Mouse (Mus musculus) right cerebral cortex, postnatal 36 days (tissue): ENCODE data around the gene Tapt1.

ENCODE experiments used
- DNase-seq, 2 experiments: peaks; one replicate each; pipeline ENCODE4 v3.0.0; 2022; ENCODE audit warnings: low spot score in 2 of 2, mixed read lengths in 1 of 2

Gene Tapt1

DNA sequence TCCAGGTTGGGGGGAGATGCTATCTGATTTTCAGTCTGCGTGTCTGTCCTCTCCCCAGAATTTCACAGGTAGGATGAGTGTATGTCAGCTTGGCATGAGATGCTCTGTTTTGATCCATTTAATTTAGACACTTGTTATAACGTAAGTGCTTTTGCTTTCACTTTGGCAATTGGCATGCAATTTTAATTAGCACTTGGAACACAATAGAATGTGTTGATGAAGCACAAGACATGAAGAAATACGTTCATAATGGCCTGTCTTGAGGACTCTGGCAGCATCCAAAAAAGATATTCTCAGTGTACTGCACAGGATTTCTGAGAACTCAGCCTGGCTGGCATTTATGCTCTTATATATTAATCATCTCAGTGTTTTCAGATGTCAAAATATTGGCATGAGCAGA is 7.5 kb upstream of the Tapt1 start:
- DNase-seq: no peak

DNA sequence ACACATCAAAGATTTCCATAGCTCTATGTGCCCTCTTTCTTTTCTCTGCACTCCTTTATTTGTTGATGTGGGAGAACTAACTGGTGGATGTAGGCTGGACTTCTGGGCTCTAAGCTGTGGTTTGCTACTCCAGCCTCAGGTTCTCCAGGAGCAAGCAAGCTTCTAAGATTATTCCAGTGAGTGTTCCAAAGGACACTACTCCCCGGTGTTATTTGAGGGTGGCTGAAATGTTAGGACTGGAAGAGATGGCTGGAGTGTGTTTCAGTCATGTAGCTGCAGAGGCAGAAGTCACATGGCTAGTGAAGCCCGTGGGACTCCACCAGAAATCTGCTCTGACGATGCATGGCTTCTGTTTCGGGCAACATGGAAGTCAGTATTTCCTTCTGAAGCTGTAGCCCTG is 2.3 kb upstream of the Tapt1 start:
- no peak for DNase-seq

DNA sequence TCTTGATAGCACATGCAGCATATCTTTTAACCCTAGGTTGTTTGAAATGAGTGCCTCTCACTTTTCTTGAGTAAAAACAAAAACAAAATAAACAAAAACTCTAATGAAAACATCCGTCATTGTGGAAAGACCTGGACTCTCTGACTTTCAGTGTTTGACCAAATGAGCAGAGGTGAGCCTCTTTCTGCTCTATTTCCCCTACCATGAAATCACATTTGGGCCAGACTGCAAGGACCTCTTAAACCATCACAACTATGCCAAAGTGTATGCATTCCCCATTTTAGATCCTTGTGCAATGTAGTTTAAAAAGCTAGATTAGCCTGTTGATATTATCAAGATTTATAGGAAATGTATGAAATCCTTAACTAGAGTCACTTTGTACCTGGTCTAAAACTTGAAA is 1.9 kb upstream of the Tapt1 start:
- DNase-seq: no peak

DNA sequence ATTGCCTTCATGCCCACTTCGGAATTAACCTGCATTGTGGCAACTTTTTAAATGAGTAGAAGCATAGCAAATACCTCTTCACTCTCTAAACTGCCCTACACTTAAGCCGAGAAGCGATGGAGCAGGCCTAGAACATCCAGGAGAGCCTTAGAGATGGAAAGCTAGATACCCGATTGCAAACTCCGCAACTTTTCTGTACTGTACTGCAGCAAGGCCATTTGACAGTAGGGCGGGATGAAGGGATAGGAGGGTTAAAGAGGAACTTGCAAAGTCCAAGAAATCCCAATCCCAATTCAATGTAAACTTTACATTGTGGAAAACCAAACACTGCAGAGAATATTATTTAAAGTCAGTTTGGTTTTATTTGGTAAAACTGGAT is 1.0 kb upstream of the Tapt1 start:
- no peak for DNase-seq

DNA sequence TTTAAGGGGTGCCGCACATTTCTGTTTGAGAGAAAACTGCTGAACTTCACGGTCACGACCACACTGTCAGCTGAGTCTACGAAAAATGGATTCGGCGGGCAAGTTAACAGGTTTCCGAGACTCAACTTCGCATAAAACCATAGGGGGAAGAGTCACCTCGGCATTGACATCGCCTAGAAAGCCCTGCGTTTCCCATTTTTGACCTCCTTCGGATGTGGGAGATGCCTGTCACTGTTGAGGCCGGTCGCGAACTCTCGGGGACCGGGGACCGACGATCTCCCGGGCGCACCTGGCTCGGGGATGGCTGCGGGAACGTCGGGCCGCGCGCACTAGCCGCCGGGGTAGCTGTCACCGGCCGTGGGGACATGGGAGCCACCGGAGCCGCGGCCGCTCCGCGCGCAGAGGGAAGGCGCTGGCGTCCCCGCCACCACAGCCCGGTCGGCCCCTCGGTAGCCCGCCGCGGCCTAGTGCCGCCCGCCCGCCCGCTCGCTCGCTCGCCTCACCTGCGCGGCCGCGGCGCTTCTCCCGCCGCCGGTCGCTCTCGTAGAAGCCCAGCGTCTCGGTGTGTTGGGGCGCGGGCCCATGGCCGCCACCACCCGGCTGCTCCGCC is 410 bp downstream of the Tapt1 start:
- DNase-seq: peak; percentile 9 to 15

DNA sequence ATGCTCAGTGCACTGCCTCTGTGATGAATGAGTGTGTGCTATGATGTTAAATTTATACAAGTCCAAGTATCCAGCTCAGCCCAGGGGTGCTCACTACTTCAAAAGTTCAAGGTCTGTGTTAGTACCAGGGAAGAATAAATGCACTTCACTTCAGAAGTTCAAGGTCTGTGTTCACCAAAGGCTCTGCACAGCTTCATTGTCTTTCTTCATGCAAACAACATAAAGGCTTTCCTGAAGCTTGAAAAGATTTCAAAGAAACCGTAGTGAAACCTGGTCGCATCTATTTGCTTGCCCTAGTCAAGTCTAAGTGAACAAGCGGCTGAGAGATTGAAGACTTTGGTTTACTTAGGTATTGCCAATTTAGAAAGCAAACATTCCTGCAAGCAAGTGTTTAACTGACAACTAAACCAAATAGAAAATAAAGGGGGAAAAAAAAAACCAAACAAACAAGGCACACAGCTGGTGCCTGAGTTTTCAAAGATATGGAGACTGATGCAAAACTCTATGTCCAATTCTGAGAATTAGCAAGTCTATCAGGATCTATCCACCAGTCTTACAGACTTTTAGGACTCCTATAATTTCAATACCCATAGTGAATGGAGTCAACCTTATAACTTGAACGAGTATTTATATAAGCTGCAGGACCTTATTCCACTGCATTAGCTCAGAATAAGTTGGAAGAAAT is 1.4 kb downstream of the Tapt1 start:
- no peak for DNase-seq

DNA sequence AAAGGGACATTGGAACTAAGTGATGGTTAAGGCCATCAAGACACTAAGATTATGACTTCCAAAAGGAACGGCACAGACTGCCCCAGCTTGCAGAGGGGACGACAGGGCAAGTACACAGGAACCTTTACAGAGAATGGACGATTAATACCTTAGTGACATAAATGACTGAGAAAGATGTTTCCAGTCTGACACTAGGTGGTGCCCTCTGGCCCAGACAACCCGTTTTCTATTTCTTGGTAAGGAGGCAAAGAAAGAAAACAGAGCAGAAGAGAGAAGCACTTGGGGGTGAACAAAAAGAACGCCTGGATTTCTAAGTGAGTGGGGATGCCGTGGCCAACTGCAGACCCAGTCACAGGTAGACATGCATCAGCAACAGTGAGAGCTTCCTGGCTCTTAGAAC is 2.2 kb downstream of the Tapt1 start:
- no peak for DNase-seq

DNA sequence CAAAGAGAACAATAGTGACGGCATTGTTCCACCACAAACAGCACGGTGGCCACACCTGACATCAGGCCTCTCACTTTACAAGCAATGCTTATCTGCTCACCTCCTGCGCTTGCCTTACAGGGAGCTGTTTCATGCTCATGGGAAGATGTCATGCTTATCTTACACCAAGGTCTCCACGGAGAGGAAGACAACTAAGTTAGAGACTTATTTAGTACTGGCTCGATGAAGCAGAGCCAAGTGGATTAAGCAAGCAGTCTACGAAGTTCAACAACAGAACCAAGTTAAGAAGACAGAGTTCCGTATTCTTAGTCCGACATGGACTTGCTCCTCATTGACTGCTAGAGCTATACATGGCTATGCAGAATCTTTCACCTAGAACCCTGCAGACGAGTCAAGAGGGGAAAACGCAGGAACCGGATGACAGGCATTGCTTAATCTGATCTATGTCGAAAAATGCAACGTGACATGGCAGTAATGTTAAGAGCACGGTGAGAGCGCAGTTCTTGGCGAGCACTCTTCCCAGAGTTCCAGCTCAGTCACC is 3.0 kb downstream of the Tapt1 start:
- no peak for DNase-seq

DNA sequence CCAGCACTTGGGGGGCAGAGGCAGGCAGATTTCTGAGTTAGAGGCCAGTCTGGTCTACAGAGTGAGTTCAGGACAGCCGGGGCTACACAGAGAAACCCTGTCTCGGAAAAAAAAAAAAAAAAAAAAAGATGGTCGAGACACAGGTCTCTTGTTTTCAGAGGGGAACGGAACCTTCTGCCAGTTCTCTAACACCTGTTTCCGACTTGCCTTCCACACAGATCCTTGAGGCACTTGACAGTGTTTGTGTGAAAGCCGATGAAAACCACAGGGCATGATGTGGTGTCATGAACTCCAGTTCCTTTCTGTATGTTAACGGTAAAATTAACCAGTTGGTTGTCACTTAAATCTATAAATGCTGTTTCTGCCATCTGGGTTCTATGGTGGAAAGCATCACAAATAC is 6.0 kb downstream of the Tapt1 start:
- no peak for DNase-seq

DNA sequence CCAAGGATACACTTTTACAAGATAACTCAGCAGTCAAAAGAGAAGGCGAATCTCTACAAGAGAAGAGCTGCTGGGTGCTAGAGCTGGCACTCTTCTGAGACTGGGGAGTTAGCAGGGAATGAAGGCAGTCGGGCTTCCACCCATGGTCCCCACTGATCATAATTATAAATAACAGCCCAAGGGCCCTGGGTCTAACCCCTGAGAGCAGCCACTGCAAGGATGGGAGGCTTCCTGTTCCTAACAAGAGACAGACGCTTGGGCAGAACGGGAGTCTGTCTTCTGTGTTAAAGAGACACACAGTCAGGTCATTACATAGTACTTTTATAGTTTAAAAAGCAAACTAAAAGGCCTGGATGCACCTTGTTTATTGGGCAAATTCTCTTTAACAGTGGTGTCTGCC is 6.6 kb downstream of the Tapt1 start:
- DNase-seq: no peak

DNA sequence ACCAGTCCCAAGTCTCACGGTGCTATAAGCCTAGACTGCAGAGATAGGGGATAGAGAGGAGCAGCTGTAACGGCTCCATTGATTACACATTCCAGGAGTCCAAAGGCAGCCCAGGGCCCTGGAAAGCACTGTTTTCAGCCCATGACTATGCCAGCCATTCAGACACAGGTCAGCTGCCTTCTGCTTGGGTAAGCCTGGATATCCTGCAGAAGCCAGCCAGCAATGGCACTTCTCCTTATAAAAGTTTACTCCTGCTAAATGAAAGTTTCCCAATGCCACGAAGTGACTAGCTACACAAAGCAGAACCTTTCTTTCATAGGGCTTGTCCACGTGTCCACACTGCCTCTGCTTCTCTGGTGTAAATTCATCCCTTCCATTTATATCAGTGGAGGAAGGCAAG is 7.9 kb downstream of the Tapt1 start:
- DNase-seq: no peak

DNA sequence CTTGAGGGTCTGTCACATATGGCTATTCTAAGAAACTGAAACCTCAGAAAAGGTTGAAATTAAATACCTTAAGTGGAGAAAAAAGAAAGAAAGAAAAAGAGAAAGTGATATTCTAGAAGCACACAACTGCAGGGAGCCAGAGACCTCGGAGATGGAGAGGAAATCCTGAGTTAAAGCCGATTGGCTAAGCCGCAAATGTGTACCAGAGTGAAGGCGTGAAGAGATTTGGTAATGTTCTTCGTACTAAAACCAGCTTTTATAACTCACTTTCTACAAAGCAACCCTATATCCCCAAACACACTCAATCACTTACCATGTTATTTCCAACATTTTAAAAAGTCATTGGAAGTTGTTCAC is 8.8 kb downstream of the Tapt1 start:
- DNase-seq: no peak

DNA sequence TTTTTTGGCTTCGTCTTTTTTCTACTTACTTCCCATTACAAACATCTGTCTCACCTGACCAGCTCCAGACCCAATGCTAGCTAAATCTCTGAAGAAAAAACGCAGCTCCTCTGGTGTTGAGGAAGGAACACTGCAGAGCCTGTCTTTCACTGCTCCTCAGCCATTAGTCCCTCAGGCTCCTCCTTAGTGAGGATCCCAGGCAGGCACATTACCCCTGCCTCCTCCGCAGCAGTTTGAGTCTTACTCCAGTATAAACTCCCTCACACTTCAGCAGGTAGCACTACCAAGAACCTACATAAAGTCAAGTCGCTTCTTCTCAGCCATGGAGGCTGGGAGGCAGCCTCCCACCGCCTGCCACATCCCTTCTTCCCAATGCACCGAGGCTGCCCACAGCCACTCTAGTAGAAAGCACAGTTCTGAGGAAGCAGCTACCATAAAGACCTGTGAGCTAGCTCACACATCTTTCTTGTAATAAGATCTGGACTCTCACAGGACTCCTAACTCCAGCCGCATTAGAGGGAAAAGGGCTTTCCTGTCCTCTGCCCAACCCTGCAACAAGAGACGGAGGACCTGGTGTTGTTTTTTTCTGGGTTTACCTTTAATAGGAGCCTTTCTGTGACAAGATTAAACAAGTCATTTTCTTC is 9.3 kb downstream of the Tapt1 start:
- DNase-seq: no peak

DNA sequence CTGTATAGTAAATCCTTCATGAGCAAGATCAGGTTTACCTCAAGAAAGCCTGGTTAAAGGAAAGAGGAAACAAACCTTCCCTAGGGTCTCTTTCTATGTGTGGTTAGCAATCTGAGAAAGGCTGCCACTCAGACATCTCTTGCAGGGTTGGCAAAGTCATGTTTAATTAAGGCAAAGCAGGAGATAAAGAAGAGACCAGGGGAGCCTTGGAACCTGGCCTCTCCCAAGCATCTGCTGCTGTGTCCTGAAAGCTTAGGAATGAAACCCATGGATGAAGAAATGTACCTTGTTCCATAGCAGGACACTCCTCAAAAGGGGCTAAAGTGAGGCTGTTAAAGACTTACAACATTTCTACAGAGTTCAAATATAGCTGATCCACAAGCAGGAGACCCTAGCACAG is 11.3 kb downstream of the Tapt1 start:
- DNase-seq: no peak

DNA sequence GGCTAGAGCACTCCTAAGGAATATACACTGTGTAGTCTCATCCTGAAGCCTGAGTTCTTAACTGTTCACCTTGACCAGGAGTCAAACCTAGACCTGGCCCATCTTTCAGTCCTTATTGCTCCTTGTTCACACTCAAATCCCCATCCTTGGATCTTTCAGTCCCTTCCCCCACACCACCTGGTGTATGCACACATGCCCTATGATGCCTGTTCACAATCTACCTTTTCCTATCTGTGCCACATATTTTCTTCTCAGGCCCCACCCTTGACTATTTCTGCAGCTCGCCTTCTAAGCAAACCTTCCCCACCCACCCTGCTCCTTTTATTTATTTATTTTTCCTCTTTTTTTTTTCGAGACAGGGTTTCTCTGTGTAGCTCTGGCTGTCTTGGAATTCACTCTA is 12.4 kb downstream of the Tapt1 start:
- no peak for DNase-seq

DNA sequence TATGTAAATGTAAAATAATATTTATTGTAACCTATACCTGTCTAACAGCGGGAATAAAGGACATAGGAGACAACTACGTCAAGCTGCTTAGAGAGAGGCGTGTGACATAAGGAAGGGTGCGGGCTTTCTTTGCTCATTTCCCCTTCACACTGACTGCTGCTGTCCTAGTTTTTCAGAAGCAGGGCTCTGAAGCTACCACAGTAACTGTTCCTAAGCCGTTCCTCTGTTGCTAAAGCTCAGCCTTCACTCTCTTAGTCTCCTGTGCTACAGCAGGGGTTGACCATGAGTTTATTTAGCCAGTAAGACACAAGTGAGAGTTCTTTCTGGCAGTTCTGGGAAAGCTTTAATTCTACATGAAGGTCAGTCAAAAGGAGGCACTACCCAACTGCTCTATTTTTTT is 13.0 kb downstream of the Tapt1 start:
- peak in 1 of 2 experiments; percentile 15 for DNase-seq

DNA sequence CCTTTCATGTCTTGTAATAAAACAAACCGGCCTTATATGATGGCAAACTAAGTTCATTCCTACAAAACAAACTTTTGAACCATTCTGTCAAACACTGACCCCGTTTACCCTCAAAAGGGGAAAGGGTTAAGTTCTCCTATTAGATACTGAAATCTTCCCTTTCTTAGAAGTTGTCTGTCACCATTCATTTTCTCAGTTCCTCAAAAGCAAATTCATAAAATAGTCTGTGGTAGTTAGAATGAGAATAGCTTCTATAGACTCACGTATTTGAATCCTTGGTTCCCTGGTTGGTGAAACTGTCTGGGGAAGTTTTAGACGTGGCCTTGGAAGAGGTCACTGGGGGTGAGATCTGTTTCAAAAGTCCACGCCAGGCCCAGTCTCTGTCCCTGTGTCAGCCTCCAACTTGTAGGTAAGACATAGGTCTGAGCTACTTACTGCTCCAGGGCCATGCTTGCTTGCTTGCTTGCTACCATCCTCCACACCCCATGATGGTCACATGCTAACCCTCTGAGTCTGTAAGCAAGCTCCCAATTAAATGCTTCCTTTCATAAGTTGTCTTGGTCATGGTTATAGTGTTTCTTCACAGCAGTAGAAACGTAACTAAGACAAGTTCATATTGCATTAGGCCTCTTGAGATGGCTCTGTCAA is 14.5 kb downstream of the Tapt1 start:
- no peak for DNase-seq

DNA sequence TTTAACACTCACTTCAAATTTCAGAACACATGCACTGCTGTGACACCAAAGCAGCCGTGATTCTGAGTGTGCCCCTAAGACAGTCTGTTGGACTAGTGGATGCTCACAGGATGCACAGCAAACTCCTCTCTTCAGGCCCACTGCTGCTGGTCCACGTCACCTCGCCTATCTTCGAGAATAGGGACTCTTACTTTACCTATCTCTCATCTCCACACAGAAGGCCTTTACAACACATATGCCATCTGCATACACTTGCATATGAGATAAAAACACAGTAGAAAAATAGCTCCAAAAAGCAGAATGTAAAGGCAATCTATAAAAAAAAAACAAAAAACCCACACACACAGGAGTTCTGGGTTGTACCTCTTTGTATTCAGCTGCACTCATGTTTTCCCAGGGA is 19.1 kb downstream of the Tapt1 start:
- no peak for DNase-seq

DNA sequence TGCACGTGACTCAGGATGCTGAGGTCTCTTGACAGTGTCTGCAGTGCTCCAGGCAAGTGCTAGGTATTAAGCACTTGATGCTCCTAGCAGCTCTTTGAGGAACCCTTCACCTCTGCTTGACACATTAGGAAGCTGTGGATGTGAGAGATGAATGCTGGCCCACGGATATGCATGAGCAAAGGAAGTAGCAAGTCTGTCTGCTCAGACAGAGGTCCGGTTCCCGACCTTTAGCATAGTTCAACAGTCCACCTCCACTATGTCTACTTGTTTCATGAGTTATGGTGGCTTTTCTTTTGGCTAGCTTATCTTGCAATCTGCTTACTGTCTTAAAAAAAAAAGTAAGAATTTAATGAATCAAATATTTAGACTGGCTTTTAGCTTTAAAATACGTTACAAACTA is 19.8 kb downstream of the Tapt1 start:
- DNase-seq: no peak

DNA sequence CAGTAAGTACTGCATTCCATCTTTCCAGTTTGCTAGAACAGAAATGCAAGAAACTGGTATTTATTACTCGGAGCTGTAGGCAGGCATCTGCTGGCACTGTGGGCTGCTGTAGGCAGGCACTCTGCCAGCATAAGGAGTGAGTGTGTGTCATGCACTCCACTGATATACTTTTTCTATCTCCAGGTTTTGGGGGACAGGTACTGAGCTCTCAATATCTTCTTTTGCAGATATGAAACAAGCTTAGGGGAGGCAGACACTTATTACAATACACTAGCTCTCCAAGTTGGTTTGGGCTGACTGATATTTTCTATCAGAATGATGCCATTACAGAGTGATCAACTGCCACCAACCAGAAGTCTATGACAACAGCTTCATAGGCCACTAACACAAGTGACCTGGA is 23.0 kb downstream of the Tapt1 start:
- peak; percentile 52 to 62 for DNase-seq

DNA sequence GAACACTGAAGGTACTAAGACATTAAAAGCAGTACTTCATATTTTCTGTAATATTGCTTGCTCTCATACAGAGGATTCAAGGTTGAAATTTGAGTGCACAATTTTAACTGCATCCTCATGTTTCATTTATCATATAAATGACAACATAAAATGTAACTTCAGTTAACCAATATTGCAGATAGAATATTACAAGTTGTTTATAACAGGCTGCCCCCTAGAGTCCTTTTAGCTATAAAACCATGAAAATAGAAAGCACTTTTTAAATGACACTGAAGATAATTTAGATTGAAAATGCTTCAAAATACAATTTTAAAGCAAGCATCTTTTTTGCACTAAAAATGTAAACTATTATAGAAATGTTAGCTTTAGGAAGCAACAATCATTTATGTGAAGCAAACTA is 24.8 kb downstream of the Tapt1 start:
- DNase-seq: no peak

DNA sequence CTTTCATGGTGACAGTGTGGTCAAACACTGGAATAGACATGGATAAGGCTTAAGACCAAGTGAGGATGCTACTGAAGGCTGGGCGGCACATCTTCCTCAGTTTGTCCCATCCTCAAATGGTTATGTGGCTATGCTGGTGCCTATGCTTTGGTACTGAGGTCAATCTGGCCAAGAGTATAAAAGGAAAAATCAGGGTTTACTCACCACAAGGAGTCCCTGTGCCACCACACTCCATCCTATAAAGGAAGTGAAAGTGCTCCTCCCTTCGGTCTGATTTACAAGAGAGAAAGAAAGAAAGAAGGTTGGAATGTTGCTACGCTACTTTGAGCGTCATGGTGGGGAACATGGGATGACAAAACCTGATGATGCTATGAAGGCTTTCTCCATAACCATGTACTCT is 27.3 kb downstream of the Tapt1 start:
- no peak for DNase-seq

DNA sequence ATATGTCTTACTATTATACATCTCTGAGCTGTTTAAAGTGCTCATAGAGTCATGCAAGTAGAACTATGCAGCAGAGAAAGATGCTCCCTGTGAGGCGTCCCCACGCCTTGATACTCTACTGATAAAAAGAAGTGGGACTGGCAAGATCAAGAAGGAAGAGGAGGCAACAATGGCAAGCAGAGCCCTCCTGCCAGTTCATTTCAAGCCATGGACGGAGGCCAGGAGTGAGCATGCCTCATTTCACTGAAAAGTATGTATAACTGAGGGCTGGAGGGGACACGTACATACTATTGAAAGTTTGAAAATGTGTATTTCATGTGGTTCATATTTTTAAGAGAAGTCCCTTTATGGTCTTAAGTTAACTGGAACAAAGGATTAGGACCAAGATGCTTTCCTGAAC is 28.0 kb downstream of the Tapt1 start:
- DNase-seq: no peak
